Mouse (Mus musculus): Measurements from ENCODE around the gene Mbnl2.
"Not testable (repeated sequence)": the region's sequence is repeated elsewhere in the genome, so short reads cannot be mapped to it uniquely, and the experiment has no call there.

The Mbnl2 gene

GRCm38 (mm10) chr14:120359608-120360007, 84.1 kb downstream of the Mbnl2 start:
- not testable (repeated sequence) for DNase-seq (ENCODE audit: low spot score)

- DNase-seq (ENCODE audit: low spot score) = no peak
These were observed 85.7 kb downstream of the Mbnl2 start for GRCm38 (mm10) chr14:120361121-120361520.

- no peak for DNase-seq (ENCODE audit: low spot score)
These were observed 87.0 kb downstream of the Mbnl2 start for GRCm38 (mm10) chr14:120362409-120362992.

- no peak for DNase-seq (ENCODE audit: low spot score)
These were observed 87.8 kb downstream of the Mbnl2 start for GRCm38 (mm10) chr14:120363090-120363818.

GRCm38 (mm10) chr14:120365088-120365487, 89.6 kb downstream of the Mbnl2 start:
- no peak for DNase-seq (ENCODE audit: low spot score)

- no peak for DNase-seq (ENCODE audit: low spot score)
These were observed 91.5 kb downstream of the Mbnl2 start for GRCm38 (mm10) chr14:120366962-120367361.

GRCm38 (mm10) chr14:120367589-120367988, 92.1 kb downstream of the Mbnl2 start:
- DNase-seq (ENCODE audit: low spot score) = no peak

- no peak for DNase-seq (ENCODE audit: low spot score)
These were observed 93.0 kb downstream of the Mbnl2 start for GRCm38 (mm10) chr14:120368456-120368855.

- DNase-seq (ENCODE audit: low spot score) = no peak
These were observed 93.5 kb downstream of the Mbnl2 start for GRCm38 (mm10) chr14:120368914-120369391.

- no peak for DNase-seq (ENCODE audit: low spot score)
These were observed 94.6 kb downstream of the Mbnl2 start for GRCm38 (mm10) chr14:120370044-120370443.

GRCm38 (mm10) chr14:120370631-120371030, 95.2 kb downstream of the Mbnl2 start:
- no peak for DNase-seq (ENCODE audit: low spot score)

GRCm38 (mm10) chr14:120371174-120371573, 95.7 kb downstream of the Mbnl2 start:
- DNase-seq (ENCODE audit: low spot score) = no peak

GRCm38 (mm10) chr14:120373026-120374024, 97.9 kb downstream of the Mbnl2 start:
- DNase-seq (ENCODE audit: low spot score) = no peak

GRCm38 (mm10) chr14:120374786-120375185, 99.3 kb downstream of the Mbnl2 start:
- DNase-seq (ENCODE audit: low spot score) = no peak

- no peak for DNase-seq (ENCODE audit: low spot score)
These were observed 101.7 kb downstream of the Mbnl2 start for GRCm38 (mm10) chr14:120377192-120377591.

GRCm38 (mm10) chr14:120378002-120378401, 102.5 kb downstream of the Mbnl2 start:
- DNase-seq (ENCODE audit: low spot score) = no peak

GRCm38 (mm10) chr14:120379716-120380115, 104.2 kb downstream of the Mbnl2 start:
- DNase-seq (ENCODE audit: low spot score) = no peak

GRCm38 (mm10) chr14:120381378-120382134, 106.1 kb downstream of the Mbnl2 start:
- no peak for DNase-seq (ENCODE audit: low spot score)

- DNase-seq (ENCODE audit: low spot score) = no peak
These were observed 106.7 kb downstream of the Mbnl2 start for GRCm38 (mm10) chr14:120382179-120382578.

- no peak for DNase-seq (ENCODE audit: low spot score)
These were observed 107.8 kb downstream of the Mbnl2 start for GRCm38 (mm10) chr14:120383186-120383851.

- no peak for DNase-seq (ENCODE audit: low spot score)
These were observed 109.1 kb downstream of the Mbnl2 start for GRCm38 (mm10) chr14:120384615-120385014.

Measured in spleen, adult 12 weeks (tissue).